Mouse (Mus musculus) adrenal gland, postnatal 10 days (tissue): ENCODE data around the gene Arl4c. TPM values are rescaled to one million over a fixed set of nuclear protein-coding genes. Genes with fewer than 3 reads are reported as not detected.

Source experiments
- DNase-seq: peaks from one replicate; pipeline ENCODE4 v3.0.0; 2021; ENCODE audit warnings: mixed read lengths
- total RNA-seq, 2 experiments: library from RNA; stranded (reverse); gene quantifications; 2 replicates each; pipeline ENCODE4 v1.2.3; 2021

Arl4c gene
- total RNA-seq, 2 experiments from 2014 or later = 12.5 to 14.9 TPM

DNA sequence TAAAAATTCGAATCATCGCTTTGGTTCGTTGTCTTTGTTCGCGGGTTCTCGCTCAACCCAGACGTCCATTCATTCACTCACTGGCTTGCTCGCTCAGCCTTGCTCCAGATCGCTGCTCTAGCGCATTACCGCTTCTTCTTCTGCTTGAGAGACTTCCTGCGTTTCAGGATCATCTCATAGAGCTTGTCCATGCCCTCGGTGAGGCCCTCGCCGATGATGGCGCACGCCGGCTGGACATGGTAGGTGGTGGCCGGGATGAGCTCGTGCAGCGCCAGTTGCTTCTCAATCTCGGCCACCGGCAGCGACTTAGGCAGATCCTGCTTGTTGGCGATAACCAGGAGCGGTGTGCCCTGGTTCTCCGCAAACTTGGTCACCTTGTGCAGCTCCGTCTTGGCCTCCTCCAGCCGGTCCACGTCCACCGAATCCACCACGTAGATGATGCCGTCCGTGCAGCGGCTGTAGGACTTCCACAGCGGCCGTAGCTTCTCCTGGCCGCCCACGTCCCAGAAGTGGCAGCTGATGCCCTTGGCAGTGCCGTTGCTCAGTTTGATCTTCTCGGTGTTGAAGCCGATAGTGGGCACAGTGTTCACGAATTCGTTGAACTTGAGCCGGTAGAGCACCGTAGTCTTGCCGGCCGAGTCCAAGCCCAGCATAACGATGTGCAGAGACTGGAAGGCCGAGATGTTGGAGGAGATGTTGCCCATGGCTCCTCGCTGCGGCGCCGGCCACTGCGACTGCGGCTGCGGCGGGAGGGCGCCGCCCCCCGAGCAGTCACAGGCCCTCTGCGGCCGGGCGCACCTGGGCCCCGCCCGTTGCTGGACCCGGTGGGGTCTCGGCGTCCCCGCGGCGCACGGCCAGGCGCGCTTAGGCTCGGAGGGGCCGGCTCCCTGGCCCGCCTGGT is 810 bp downstream of the Arl4c start:
- peak; percentile 59 for DNase-seq

DNA sequence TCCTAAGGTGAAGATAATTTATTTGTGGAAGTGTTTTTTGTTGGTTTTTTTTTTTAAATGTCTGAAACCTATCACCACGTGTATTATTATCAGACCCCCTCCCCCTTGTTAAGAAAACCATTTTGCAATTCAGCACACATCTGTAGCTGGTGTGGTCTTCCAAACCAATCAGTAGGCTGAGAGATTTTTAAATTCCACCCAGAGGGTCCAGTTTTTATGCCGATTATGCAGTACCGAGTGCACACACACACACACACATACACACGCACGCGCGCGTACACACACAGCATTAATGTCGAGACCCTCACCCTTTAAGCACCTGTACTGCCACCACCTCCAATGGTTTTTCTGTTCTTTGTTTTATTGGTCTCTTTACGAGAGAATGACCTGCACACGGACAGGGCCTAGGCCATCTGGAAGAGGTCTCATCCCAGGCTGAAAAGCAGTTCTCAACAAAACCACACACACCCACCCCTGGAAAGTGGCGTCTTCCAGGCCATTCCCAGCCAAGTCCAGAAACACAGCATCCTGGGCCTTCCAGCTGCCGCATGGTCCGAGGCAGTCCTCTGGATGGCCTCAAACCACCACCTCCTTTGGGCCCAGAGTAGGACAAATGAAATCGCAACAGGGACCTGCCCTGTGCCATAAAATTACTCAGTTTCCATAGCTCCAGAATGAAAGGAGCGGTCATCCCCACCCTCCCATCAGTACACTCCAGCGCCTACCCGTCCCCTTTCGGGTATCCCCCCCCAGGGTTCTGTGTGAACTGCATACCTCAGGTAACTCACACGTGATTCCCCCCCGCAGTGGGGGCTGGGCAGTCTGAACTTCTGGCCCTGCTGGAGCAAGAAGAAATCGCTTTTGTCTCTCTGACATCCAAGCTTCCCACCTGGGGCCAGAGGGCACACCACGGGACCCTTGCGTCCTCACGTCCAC is 1.9 kb downstream of the Arl4c start:
- peak; percentile 45 for DNase-seq

DNA sequence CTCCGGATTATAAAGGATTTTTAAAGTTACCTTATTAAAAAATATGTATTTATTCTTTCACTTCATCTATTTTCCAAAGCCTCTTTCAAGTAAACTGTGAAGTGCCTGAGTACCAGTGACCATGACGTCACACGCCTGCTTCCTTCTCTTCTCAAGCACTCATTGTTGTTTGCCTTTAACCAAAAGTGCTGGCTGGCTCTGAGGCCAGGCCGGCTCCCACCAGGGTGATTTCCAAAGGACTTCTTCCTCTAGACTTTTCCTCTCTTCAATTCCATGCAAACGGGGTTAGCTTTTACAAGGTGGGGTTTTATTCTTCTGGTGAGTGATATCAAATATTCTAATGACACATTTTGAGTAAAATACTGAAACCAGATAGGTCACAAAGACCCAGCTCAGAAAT is 2.6 kb downstream of the Arl4c start:
- peak; percentile 41 for DNase-seq

DNA sequence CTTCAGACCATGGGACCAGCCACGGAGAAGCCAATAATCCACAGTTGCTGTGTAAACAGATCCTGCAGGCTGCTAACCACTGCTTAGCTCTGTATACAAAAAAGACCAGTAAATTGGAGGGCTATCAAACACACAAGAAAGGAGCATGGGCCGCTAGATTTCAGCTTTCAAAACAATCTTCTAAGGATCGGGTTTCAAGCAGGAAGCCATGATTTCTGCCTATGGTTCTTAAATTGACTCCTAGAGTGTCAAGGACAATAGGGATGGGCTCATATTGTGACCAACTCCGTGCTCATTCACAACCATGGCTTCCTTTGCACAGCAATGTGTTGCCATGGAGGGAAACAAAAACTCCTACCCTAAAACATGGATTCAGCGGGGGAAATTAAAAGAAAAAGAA is 3.1 kb downstream of the Arl4c start:
- DNase-seq = no peak

DNA sequence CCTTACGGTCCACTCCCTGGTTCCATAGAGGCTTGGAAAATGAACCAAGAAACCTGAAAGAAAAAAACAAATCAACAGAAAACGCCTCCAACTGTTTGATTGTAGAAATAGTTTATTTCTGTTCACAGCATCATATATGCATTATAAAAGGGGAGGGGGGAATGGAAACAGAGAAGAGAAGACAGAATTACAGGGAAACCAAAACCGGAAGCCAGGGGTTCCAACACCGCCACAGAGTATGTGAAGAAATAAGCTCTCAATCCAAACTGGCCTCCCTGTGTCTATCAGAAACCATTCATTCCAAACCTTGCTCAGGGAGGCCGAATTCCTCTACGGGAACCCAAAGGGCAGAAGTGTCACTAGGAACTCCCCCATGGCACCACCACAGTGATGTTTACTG is 3.9 kb downstream of the Arl4c start:
- DNase-seq = no peak

DNA sequence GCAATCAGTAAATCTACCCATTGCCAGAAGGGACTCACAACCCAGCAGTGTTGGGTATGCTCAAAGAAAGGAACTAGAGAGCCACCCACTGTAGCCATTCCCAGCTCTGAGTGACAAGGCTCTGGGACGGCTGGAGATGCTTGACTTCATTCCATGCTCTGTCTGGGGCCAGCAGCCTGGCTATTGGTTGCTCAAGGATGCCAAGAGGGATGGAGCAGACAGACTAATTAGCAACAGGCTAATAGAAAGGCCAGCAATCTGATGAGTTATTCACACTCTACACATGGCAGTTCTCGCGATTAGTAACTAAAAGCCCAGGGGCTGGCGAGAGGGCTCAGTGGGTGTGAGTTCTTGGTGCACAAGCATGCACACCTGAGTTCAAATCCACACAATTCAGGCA is 5.6 kb downstream of the Arl4c start:
- DNase-seq = no peak

DNA sequence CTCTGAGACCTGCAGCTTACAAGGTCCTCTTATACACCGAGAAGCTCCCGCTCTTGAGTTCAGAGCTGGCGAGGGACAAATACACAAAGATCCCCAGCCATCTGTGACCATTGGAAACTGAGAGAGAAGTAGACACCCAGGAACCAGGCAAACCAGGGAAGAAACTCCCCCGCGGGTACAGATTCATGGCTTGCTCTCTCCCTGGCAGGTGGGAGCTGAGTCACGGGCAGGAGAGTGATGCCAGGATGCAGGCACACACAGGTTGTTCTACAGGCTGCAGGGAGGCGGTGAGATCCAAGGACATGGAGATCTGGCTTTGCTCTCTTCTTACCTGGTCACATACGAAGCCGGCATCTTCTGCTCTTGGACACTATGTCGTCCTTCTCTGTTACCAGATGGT is 7.7 kb downstream of the Arl4c start:
- DNase-seq = no peak

DNA sequence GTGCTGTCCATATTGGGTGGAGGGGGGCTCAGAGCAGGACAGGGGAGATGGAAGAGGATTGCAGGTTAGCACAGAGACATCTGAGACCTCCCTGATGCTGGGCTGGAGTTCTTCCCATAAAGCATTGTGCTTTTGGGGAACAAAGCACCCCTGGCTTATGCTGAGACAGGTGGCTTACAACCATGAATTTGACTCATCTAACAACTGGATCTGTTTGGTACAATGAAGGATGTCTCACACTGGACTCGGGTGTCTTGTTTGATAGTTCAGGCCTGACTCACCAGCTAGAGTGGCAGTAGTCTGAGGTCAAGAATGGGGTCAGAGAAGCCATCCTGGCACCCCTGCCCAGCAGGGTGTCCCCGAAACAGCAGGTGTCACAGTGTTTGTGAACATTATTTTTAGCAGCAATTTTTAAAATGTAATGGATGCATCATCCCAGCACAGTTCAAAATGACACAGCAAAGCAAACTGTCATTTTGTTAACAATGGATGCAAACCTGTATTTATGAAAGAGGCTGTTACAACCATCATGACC is 9.7 kb downstream of the Arl4c start:
- no peak for DNase-seq

DNA sequence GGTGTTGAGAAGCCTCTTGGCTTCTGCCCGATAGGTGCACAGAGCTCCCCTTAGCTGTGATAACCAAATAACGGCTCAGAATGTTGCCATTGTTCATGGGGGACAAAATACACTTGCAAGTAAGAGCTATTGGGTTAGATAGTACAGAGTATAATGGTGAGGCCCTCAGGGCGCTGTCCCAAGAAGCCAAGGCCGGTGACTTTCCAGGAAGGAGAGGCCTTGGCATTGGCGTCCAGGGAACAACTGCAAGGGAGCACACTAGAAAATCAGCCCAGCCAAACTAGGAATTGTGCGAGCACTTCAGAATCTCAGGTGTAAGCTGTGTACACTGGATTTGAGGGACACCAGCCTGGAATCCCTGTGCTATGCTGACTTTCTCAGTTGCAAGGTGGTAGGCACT is 11.4 kb downstream of the Arl4c start:
- peak; percentile 52 for DNase-seq

DNA sequence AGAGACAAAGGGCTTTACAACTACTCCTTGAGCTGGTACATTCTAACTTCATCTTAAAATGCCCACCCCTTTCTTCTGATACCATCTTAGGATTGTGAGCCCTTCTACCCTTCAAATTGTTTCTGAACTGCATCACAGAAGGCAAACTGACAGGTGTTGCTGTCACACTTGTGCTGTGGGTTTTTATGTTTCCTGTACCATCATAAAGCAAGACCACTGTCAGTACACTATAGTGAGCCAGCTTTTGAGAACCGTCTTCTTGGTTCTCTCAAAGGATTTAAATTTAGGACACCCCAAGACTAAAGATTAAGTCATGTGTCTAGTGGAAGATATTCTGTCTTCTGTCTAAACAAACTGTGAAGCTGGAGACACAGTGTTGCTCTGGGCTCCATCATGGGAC is 17.3 kb downstream of the Arl4c start:
- no peak for DNase-seq

DNA sequence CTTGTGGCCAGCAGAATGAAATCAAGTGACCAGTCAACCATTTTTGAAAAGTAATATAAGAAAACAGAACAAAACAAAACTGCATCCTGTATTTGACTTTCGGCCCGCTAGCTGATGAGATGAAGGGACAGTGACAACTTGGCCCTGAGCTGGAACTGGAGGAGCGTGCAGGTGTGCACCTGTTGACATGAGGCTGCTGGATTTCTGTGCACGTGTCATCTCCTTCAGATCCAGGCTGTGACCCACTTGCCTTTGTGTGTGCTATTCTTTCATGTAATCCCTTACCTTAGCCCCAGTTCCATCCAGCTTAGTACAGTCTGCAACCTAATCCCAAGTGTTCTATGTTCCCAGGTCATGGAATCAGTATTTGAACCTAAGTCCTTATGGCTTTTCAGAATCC is 20.4 kb downstream of the Arl4c start:
- DNase-seq = no peak

DNA sequence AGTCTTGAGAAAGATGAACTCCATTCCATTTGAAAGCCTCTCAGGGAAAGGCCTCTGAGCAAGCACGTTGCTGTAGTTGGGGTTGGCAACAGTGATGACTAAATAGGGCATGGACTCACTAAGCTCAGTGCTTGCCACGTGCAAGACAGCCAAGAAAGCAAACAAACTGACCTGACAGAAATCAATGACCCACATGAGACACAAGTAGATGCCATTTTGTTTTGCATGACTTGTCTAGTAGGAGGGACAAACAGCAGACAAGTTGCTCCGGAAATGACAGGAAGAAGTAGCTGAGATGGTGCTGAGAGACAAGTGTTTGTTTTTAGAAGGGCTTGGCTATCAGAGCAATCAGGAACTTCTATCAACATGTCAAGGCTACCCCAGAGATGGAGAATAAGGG is 21.2 kb downstream of the Arl4c start:
- DNase-seq = no peak

DNA sequence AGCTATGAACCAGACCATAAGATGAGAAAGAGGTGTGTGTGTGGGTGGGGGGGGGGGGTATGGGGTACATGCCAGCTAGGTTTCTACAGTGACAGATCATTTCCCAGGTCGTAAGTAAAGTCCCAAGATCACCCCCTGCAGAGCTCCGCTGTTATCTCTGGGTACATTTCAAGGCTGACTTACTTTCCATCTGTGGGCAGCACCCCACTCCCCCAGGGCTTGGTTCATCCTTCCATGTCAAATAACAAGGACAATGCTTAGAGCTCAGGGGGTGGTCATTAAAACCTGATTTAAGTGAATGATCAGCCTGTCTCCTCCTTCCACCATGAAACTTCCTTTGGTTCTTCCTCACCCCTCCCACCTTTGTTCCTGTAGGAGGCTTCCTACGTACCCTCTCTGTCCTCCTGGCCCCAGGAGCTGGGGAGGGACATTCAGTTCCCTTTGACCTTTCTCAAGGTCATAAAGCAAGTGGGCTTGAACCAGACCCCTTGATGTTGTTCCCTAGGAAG is 23.7 kb downstream of the Arl4c start:
- DNase-seq = no peak

DNA sequence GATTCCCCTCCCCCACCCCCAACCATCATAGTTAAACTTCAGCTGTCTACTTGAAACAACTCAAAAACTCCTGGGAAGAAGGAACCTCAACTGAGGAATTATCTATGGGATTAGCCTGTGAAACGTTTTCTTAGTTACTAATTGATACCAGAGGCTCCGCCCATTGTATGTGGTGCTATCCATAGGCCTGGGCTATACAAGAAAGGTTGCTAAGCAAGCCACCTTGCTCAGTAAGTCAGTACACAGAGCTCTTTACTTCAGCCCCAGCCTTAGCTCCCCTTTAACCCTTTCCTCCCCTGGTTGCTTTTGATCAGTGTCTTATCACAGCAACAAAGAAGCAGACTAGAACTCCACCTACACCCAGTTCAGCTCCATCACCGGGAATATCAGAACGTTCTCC is 31.2 kb downstream of the Arl4c start:
- no peak for DNase-seq

DNA sequence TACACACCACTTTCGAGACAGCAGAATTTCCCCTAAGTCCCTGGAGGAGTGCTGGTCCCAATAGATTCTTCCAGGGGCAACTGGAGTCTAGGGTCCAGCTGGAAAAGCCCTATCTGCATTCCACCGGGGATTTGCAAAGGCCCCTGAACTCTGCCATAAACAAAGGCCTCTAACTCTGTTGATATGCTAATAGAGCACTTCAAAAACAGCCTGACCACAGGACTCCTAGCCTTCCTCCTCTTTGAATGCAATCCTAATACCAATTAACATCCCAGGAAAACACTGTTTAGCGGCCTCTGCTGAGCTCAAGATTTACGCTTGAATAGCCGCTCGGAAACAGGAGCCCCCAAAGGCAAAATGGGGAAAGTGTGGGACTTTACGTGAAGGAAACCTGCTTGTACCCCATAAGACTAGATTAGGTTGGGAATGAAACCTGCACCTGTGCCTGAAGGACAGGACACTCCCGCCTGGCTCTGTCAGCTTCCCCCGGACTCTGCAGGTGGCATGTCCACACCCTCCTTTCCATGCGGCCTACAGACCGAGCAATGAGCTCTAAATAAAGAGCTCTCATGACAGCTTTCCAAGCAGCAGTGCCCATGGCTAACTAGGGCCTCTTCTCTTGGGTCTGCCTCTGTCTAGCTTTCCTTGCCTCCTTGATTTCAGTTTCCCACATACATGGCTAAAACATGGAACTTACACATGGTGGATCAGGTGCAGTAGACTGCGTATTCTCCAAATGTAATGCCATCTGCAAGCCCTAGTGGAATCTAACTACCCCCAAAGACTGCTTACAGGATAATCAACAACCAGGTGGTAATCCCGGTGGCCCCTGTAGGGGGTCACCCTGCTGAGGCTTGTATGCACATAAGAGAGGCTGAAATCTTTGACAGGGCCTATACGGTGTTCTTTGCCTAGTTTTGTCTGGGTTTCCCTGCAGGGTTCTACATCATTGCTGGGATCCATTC is 32.9 kb downstream of the Arl4c start:
- no peak for DNase-seq

DNA sequence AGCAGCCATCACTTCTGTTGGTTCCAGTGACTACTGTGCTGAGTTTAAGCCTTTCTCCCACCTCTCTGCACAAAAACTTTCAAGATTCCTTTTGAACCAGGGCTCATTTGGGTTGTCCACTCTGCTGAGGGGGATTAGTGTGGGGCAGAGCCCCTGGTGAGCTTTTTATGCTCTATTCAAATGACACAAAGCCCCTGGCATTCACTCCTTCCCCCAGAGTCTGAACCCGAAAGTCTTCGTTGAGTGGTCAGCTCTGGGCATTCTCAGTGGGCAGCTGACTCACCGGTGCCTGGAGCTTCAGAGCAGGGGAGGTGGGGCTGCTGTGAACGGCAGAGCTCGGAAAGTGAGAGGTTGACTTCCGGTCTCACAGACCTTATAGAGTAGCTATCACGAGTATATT is 33.7 kb downstream of the Arl4c start:
- DNase-seq = no peak

DNA sequence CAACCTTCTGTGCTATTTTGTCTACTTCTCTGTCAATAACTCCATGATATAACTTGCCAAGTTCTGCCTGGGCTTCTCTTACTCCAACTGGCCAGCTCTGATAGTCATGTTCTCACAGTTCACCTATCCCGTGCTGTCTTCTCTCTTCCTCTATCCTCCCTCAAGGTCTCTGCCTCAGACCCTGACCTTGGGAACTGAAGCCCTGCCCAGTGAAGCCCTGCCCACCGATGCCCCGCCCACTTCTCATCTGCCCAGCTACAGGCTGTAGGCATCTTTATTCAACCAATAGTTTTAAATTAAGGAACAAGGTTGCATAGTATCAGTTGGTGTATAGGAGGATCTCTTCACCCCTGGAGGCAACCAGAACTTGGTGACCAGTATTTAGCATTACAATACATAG is 37.4 kb downstream of the Arl4c start:
- no peak for DNase-seq

DNA sequence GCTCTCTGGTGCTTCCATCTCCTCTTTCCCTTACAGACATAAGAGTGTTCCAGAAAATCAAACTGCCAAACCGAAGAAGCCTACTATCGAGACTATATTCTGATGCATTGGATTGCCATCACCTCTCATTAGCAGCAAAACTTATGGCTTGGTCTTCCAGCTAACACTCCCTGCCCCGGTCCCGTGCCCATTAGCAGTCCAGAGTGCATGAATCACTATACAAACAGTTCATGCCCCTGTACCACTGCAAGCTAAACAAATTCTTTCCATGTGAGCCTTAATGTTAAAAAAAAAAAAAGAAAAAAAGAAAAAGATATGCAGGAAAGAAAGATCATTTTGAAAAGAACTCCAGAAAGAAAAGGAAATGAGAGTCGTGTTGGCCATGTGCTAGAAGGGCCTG is 39.3 kb downstream of the Arl4c start:
- no peak for DNase-seq

DNA sequence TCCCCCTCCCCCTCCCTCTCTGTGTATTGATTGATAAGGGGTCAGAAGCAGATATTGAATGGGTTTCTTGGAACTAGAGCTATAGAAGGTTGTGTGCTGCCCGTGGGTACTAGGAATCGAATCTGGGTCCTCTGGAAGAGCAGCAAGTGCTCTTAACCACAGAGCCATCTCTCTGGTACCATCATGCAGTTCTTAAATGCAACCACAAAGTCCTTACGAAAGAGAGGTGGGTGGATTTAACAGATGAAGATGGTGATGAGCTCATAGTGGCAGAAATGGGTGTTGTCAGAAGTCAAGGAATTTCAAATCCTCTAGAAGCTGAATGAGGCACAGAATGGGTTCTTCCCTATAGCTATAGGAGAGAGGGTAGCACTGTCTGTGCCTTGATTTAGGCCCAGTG is 40.8 kb downstream of the Arl4c start:
- DNase-seq = no peak

DNA sequence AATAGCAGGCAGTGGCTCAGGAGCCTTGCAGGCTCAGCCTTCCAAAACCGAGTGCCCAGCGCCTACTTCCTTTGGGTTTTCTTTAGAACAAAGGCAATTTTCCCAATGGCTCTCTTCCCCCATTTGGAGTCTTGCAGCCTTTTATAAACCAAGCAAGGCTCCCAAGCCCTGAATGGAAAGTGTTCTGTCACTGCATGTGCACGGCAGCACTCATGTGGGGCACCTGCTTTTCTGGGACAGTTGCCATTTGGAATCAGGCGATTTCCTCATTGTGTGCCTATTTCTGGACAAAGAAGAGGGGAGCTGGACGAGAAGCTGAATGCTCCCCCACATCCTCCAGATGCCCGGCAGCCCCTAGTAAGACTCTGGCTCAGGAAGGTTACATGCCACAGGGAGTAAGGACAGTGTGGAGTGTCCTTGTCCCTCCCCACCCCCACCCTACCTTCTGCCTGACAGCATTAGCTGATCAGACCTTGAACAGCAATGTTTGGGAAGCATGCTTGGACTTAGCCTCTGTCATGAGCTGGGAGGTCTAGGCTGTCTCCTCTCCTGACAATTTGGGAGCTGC is 43.6 kb downstream of the Arl4c start:
- DNase-seq = peak; percentile 25

DNA sequence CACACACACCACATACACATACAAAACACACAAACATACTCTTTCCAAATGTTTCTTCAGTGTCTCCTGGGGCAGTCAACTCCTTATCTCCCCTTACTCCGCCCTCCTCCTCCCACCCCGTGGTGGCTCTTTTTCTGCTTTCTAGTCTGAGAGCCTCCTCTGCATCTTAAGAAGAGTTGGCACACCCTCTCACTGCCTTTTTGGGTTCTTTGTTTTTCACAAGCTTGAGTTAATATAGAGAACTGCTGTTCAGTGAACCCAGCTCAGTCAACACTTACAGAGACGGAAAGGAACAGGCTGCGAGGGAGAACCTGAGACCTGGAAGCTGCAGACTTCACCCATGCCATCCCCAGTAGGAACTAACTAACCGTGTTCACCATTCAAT is 45.9 kb downstream of the Arl4c start:
- DNase-seq = no peak
